Mouse (Mus musculus): ENCODE measurements around the gene Tcp1.
"Not testable (repeated sequence)": the region's sequence is repeated elsewhere in the genome, so short reads cannot be mapped to it uniquely, and the experiment has no call there.

The Tcp1 gene
- long read RNA-seq, experiment 1, transcript Tcp1-209 (12 exons, 2,446 nt), result major isoform, 189 of 224 reads
- long read RNA-seq, experiment 1, partial matches to known transcripts, result 19 of 224 reads
- long read RNA-seq, experiment 1, other reads (novel, unspliced or antisense), result 11 of 224 reads
- long read RNA-seq, experiment 2, transcript Tcp1-209 (12 exons, 2,446 nt), result major isoform, 230 of 274 reads
- long read RNA-seq, experiment 2, partial matches to known transcripts, result 27 of 274 reads
- long read RNA-seq, experiment 2, other reads (novel, unspliced or antisense), result 9 of 274 reads

DNA sequence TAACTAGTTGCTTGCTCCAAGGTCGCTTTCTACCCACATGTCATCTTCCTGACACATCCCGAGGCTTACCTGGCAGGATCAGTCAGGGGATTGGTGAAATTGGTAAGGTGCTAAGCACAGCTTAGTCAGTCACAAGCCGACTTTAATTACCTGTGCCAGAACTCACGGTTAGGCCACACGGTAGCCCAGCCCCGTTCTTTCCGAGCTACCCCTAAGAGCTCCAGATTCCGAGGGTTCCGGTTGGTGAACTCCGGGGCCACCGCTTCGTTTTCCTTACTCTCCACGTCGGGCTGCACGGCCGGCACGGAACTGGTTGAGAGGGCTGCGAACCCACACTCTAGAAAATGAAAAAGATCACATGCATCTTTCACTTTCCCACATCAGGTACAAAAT is at the start of gene Tcp1:
TSS of gene Tcp1 (plus strand) at position 214 of the 393 bp plus-strand sequence.
- intact Hi-C loops (cut with DNase I), result loop anchor here (5.0 kb wide), 1 partner anchor 47 kb away; the partner anchor contains the start of gene Acat2

- intact Hi-C loops (cut with DNase I), result no loop called here
Measured at GRCm38 (mm10) chr17:12866853-12867252, 48.6 kb upstream of the Tcp1 start.

DNA sequence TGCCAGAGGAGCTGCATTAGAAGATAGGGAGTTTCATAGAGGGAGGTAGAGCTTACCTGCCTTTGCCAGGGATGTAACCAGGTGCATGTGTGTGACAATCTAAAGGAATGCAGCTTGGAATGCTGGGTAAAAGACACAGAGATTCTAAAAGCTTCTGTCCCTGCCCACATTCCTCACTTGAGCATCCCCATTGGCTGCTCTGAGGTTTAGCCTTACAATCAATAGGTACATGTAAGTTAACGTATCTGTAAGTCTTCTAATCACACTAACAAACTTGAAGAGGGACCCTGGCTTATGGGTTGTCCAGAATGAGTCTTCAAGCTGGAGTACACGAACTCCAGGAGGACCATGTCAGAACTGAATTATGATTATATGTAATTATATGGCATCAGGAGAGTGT is 47.5 kb upstream of the Tcp1 start, which contains the start of gene Mas1:
TSS of gene Mas1 (minus strand) at position 101 of the 400 bp plus-strand sequence.
- intact Hi-C loops (cut with DNase I), result no loop called here

- intact Hi-C loops (cut with DNase I), result no loop called here
Measured at GRCm38 (mm10) chr17:12868640-12869039, 46.9 kb upstream of the Tcp1 start.

DNA sequence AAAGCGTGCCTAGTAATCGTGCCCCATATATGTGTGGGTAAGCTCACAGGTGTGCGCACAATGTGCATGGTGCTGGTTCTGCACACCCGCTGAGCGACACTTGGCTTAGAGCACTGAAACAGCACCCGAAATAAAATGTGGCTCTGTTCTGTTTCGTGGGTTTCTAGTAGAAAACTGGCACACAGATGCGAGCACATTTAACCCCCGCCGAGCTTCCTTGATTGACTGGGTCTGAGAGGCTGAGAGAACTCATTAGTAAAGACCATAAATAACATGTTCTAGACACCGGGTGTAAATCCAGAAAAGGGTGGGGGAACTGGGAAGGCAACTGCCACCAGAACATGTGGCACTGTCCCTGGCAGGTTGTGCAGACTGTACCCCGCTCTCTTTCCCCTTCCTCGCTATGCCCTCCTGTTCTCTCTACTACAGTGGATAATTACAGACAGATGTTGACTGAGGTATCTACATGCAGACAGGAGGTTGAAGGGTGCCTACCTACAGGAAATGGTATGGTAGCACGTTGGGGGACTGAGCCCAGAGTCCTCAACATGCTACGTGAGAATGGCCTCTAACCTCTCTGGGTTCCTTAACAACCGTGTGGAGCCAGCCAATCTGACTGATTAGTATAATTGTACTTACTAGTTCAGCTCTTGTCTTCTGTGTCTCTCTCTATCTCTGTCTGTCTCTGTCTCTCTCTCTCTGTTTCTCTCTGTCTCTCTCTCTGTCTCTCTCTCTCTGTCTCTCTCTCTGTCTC is 43.0 kb upstream of the Tcp1 start:
- intact Hi-C loops (cut with DNase I), result no loop called here

GRCm38 (mm10) chr17:12875734-12876133 is 39.8 kb upstream of the Tcp1 start, which contains the start of gene Mrgprh:
TSS of gene Mrgprh (plus strand) at chr17:12876034.
- intact Hi-C loops (cut with DNase I), result loop anchor here (5.0 kb wide), 1 partner anchor 122 kb away; no protein-coding TSS in a partner anchor

GRCm38 (mm10) chr17:12880178-12880577 is 35.3 kb upstream of the Tcp1 start:
- intact Hi-C loops (cut with DNase I), result no loop called here

- intact Hi-C loops (cut with DNase I), result no loop called here
Measured at GRCm38 (mm10) chr17:12881216-12881615, 34.3 kb upstream of the Tcp1 start.

DNA sequence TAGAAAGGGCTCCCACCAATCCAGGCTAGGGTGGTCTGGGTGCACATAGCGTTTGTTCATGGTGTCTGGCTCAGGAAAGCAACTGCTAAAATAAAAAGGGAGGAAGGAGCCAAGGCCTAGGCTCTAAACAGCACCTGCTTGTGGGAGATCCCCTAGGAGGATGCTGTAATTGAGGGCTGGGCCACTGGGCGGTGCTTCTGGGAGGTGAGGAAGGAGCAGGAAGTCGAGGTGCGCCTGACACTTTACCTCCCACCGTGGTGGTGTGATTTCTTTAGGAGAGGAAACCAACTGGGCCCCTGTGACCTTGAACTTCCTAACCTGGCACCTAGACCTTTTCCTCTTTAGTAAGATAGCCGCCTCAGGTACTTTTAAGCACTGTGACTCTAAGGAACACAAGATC is 28.9 kb upstream of the Tcp1 start:
- intact Hi-C loops (cut with DNase I), result no loop called here

DNA sequence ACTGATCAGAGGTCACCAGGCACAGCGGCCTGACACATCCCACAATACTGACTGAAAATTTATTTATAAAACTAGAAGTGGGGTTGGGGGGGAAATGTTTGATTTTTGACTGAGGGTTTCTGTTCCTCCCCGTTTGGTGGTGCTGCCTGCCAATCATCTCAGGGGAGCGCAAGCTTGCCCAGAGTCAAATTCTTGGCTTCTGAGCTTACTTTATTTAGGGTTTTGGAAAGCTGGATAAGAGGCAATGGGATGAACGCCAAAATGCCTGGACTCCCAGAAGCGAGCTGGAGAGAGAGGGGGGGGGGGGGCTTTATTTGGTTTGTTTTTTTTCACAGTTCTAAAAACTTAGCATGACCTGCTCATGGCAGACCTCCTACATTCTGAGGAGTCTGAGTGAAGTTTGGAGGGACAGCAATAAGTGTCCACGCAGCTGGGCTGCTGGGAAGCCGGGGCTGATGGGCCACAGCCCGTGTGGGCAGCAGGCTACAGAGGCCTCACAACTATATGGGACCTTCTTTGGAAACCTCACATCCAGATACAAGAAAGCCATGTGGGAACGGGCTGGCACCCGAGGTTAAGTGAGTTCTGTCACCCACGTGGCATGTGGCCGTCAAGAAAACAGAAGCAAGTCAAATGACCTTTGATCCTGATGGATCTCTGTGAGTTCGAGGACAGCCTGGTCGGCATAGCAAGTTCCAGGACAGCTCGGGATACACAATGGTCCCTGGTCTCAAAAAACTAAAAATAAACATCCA is 28.3 kb upstream of the Tcp1 start:
- intact Hi-C loops (cut with DNase I), result no loop called here

GRCm38 (mm10) chr17:12891054-12891453 is 24.4 kb upstream of the Tcp1 start:
- intact Hi-C loops (cut with DNase I), result no loop called here

- intact Hi-C loops (cut with DNase I), result no loop called here
Measured at GRCm38 (mm10) chr17:12892033-12892432, 23.5 kb upstream of the Tcp1 start.

- intact Hi-C loops (cut with DNase I), result no loop called here
Measured at GRCm38 (mm10) chr17:12897674-12898073, 17.8 kb upstream of the Tcp1 start.

DNA sequence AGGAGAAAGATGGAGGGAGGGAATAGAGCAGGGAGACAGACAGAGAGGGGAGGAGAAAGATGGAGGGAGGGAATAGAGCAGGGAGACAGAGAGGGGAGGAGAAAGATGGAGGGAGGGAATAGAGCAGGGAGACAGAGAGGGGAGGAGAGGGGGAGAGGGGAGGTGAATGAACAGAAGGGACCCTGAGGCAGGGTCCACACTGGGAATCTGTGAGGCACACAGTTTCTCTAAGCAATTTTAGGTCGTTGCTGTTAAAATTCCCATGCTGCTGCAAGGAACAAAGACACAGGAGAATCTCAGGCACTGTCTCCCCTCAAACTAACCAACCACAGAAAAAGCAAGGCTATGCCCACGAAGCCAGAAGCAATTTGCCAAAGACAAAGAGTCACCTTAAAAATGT is 16.9 kb upstream of the Tcp1 start:
- intact Hi-C loops (cut with DNase I), result not testable (repeated sequence)

- intact Hi-C loops (cut with DNase I), result no loop called here
Measured at GRCm38 (mm10) chr17:12902291-12902690, 13.2 kb upstream of the Tcp1 start.

DNA sequence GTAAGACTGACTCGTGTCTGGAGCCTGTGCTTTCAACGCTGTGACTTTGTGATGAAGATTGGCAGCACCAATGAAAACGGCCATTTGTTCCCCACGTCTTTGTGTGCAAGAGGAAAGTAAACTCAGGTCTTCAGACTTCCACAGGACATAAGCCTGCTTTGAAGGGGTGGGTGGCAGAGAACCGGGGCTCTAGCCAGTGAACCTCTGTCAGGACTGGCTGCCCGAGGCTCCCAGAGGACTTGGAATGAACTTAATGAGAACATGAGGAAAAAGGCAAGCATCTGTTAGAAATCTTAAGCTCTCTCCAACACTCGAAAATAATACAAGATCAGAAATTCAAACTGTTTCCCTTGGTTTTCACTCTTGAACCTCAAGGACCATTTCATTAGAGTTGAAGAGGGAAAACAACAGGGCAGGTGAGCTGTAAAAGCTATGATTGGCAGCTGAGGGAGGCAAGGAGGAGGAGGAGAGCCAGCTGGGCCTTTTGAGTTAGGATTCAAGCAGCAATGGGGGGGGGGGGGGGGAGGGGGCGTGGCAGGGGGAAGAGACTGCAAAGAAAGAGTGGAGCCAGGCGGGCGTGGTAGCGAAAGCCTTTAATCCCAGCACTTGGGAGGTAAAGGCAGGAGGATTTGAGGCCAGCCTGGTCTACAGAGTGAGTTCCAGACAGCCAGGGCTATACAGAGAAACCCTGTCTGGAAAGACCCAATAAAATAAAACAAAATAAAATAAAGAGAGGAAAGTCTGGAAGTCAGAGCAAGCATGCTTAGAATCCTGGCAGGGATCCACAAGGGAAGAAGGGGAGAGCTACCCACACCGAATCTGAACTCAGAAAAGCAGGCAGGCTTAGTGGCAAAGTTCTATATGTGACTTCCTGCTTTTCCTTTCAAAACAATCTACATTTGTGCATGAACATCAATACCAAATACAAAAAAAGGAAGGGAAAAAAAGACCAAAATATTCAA is 11.8 kb upstream of the Tcp1 start:
- intact Hi-C loops (cut with DNase I), result no loop called here

DNA sequence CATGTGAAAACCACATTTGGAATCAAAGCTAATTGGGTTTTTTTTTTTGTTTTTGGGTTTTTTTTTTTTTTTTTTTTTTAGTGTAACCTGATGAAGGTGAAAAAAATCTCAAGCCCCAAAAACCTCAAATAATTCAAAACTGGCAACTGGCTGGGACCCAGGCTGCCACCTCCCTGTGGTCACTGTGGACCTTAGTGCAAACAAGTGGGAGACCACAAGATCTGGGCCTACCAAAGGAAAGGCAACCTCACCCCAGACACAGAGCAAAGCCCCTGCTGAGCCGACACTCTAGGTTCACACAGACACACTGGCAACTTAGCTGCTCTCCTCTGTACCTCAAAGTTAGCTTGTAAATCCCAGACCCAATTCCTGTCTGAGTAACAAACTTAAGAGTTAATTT is 11.2 kb upstream of the Tcp1 start:
- intact Hi-C loops (cut with DNase I), result no loop called here

DNA sequence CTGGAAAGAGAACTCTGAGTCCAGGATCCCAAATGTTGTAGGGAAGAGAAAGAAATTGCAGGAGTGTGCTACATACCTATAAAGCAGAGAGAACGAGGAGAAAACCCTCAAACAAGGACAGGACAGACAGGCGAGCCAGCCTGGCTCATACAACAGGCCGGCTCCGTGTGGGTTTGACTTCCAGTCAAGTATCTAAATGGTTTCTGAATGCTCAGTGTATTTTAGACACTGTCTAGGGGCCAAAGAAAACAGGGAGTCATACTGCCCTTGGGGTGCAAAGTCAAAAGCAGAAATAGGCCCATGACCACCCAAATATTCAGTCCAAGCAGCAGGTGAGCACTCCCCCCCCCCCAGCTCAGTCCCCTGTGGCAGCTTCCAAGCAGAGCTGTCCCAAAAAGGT is 9.7 kb upstream of the Tcp1 start:
- intact Hi-C loops (cut with DNase I), result no loop called here

DNA sequence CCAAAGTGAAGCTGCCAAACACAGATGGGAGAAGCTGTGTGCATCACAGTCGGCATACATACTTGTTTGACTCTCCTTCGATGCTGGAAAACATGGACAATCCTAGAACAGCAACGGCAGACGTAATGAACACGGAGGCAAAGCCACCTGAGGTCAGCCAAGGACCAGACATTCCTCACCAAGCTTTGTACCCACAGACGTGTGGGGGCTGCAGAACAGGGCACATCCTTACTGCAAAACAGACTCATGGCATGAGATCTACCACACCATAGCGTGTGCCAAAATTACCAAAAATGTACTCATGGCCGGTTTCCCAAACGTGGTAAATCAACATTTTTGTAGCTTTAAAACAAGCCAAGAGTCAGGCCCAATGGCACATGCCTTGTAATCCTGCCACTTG is 9.1 kb upstream of the Tcp1 start:
- intact Hi-C loops (cut with DNase I), result no loop called here
